In the genomic region with DNA sequence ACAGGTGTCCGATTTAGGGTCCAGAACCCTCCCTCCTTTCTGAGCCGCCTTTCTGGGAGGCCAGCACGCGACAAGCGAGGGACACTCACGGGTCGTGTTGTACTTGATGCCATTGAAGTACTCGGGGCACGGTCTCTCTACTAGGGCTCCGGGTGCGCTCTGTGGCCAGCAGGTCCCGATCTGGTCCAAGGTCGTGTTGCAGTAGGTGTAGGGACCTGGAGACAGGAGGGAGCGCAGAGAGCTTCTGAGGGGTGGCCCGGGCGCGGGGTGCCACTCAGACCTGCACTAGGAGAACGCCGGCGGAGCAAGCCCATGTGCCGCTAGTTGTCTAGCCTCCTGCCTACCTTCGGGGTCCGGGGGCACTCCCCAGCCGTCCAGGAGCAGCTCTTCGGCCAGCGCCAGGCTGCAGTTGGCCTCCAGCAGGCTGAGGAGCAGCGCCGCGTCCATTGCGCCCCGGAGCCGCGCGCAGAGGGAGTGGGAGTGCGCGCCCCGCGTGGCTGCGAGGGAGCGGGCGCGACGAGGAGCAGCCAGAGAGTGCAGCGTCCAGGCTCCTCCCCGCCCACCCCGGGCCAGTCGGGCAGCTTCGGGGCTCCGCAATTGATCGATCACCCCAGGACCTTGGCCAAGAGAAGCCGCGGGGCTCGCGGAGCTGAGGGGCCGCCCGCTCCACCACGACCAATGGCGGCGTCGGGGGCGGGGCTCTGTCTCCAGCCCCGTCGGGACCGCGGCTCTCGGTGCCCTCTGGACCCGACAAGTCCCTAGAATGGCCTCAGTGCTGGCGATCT, we compare ENCODE assay signal across 8 mouse cellular contexts. TPM values are rescaled to one million over a fixed set of nuclear protein-coding genes. Genes with fewer than 3 reads are reported as not detected.
DNase-seq lines count a peak whose midpoint lies in the region; ATAC-seq and TF ChIP-seq lines count a peak whose summit lies in the region.

No protein-coding gene starts in this region.

- ATAC-seq in forebrain, postnatal 0 days = peak; percentile 78
- ATAC-seq in kidney, embryonic 16.5 days (ENCODE audit: low FRiP score, low TSS enrichment) = peak; percentile 65; the same call in 1 of the 2 replicates
- ATAC-seq in megakaryocyte-erythroid progenitor cell, adult 5-6 weeks (replicated peaks; ENCODE audit: low FRiP score, low TSS enrichment, poor library complexity, severe bottlenecking) = no peak

- peak overlapping the region; percentile 44 for H3K9ac ChIP-seq in forebrain, postnatal 0 days
- H3K9ac ChIP-seq in kidney, embryonic 16.5 days (replicated peaks; ENCODE audit: low read length) = 0 out of 2 replicates have a peak overlapping the region, but pooled peaks have one; percentile 18

- DNase-seq in adrenal gland, postnatal 10 days = peak; percentile 43
- no peak for DNase-seq in adrenal gland, postnatal 4 days (ENCODE audit: low spot score in 2 of 2)
- DNase-seq in R1 (ENCODE audit: low read depth, low spot score) = peak; percentile 43
- DNase-seq in forebrain, postnatal 0 days = peak; percentile 46
- DNase-seq in midbrain, embryonic 10.5 days (ENCODE audit: low spot score) = peak; percentile 60
- no peak for DNase-seq in cerebellum, postnatal 36 days

- no peaks in the 10 kb centered on the region for H3K9me3 ChIP-seq in forebrain, postnatal 0 days (ENCODE audit: low read length)
- H3K9me3 ChIP-seq in kidney, embryonic 16.5 days (ENCODE audit: low read length) = no peaks in the 10 kb centered on the region
- H3K9me3 ChIP-seq in midbrain, embryonic 10.5 days (replicated peaks) = no peaks in the 10 kb centered on the region

- peak overlapping the region; percentile 56 for H3K4me3 ChIP-seq in forebrain, postnatal 0 days (ENCODE audit: low read depth, low read length)
- peak overlapping the region; percentile 55 for H3K4me3 ChIP-seq in kidney, embryonic 16.5 days (ENCODE audit: low read length)
- peak overlapping the region; percentile 67 for H3K4me3 ChIP-seq in midbrain, embryonic 10.5 days

- peak; percentile 38 for TF ChIP-seq CTCF in forebrain, postnatal 0 days (IDR thresholded peaks at IDR 0.05; ENCODE audit: low read depth)

- no peaks in the 10 kb centered on the region for H3K36me3 ChIP-seq in forebrain, postnatal 0 days (ENCODE audit: insufficient read depth)
- H3K36me3 ChIP-seq in kidney, embryonic 16.5 days (ENCODE audit: insufficient read depth, low read length) = no peaks in the 10 kb centered on the region
- no peaks in the 10 kb centered on the region for H3K36me3 ChIP-seq in midbrain, embryonic 10.5 days

- H3K27me3 ChIP-seq in forebrain, postnatal 0 days (ENCODE audit: insufficient read depth, low read length) = peaks cover 32% of the 10 kb centered on the region
- H3K27me3 ChIP-seq in kidney, embryonic 16.5 days (ENCODE audit: insufficient read depth, low read length) = peaks cover 64% of the 10 kb centered on the region
- peaks cover 75% of the 10 kb centered on the region for H3K27me3 ChIP-seq in midbrain, embryonic 10.5 days (ENCODE audit: low read depth, poor library complexity, severe bottlenecking)

- peaks cover 6% of the 10 kb centered on the region for H3K4me1 ChIP-seq in forebrain, postnatal 0 days (ENCODE audit: insufficient read depth)
- no peaks in the 10 kb centered on the region for H3K4me1 ChIP-seq in kidney, embryonic 16.5 days (ENCODE audit: insufficient read depth, low read length)
- peaks cover 26% of the 10 kb centered on the region for H3K4me1 ChIP-seq in midbrain, embryonic 10.5 days

- H3K4me2 ChIP-seq in forebrain, postnatal 0 days (ENCODE audit: low read depth) = peak overlapping the region; percentile 59
- peak overlapping the region; percentile 74 for H3K4me2 ChIP-seq in kidney, embryonic 16.5 days (replicated peaks; ENCODE audit: low read depth, low read length)

- H3K27ac ChIP-seq in forebrain, postnatal 0 days (ENCODE audit: low read depth, low read length) = no peak overlapping the region
- no peak overlapping the region for H3K27ac ChIP-seq in kidney, embryonic 16.5 days (ENCODE audit: low read length)
- peak overlapping the region; percentile 49; the same call in 1 of the 2 replicates for H3K27ac ChIP-seq in midbrain, embryonic 10.5 days (replicated peaks)

- under 1% methylated on average over 68 of the region's 68 CpGs for WGBS in forebrain, postnatal 0 days
- under 1% methylated on average over 66 of the region's 68 CpGs for WGBS in kidney, embryonic 16.5 days
- under 1% methylated on average over 68 of the region's 68 CpGs for WGBS in midbrain, embryonic 10.5 days

RNA-seq across cellular contexts. Expression of a gene that starts 15.3 kb away (rescaled TPM):
- 1 to 10 TPM in 1 of 2 experiments, under 1 TPM in 1; 0.33 to 2.0 TPM for total RNA-seq in adrenal gland, postnatal 10 days (2021)
- total RNA-seq in adrenal gland, postnatal 4 days (2021) = under 1 TPM in 1 of 2 experiments, not detected in 1; 0.25 TPM
- 1.1 and 1.3 TPM in 2 replicates for total RNA-seq in forebrain, postnatal 0 days (2014; rRNA removed)
- polyA plus RNA-seq in forebrain, postnatal 0 days (2015; fragmentation: Nextera tagmentation; extraction: Ambion mirVana) = 1.2 and 1.6 TPM in 2 replicates
- 0.11 and 0.12 TPM in 2 replicates for polyA plus RNA-seq in kidney, embryonic 16.5 days (2015; fragmentation: Nextera tagmentation; extraction: Ambion mirVana)
- 0.21 and 0.30 TPM in 2 replicates for polyA plus RNA-seq in midbrain, embryonic 10.5 days (2016; fragmentation: Nextera tagmentation; extraction: Ambion mirVana)
- not detected in 2 replicates for total RNA-seq in megakaryocyte-erythroid progenitor cell, adult 5-6 weeks (2014; fragmentation: Nextera tagmentation)
- total RNA-seq in megakaryocyte-erythroid progenitor cell, adult 5-6 weeks (2017) = not detected in 2 replicates

RNA-seq across cellular contexts. Expression of a gene that starts 57.3 kb away (rescaled TPM):
- 1 to 10 TPM; 6.3 to 7.2 TPM for total RNA-seq in adrenal gland, postnatal 10 days (2021)
- 1 to 10 TPM in 1 of 2 experiments, under 1 TPM in 1; 0.28 to 2.5 TPM for total RNA-seq in adrenal gland, postnatal 4 days (2021)
- total RNA-seq in forebrain, postnatal 0 days (2014; rRNA removed) = not detected in 2 replicates
- polyA plus RNA-seq in forebrain, postnatal 0 days (2015; fragmentation: Nextera tagmentation; extraction: Ambion mirVana) = 0.13 TPM in 1 of 2 replicates, not detected in the other
- polyA plus RNA-seq in kidney, embryonic 16.5 days (2015; fragmentation: Nextera tagmentation; extraction: Ambion mirVana) = 11.2 and 13.8 TPM in 2 replicates
- polyA plus RNA-seq in midbrain, embryonic 10.5 days (2016; fragmentation: Nextera tagmentation; extraction: Ambion mirVana) = 0.62 and 2.0 TPM in 2 replicates
- total RNA-seq in megakaryocyte-erythroid progenitor cell, adult 5-6 weeks (2014; fragmentation: Nextera tagmentation) = not detected in 2 replicates
- not detected in 2 replicates for total RNA-seq in megakaryocyte-erythroid progenitor cell, adult 5-6 weeks (2017)

Comparison
In these comparisons a context has a peak if more than half of its experiments do, and no peak if none do; other contexts are left out.
1. DNase-seq: peak in adrenal gland, postnatal 10 days (single experiment), R1 (single experiment), forebrain, postnatal 0 days (single experiment) and midbrain, embryonic 10.5 days (single experiment); none in adrenal gland, postnatal 4 days (0 of 2) and cerebellum, postnatal 36 days (0 of 2).
2. Peak in every context shown above with its lines, with median percentiles within 50 percentile points of each other: H3K4me3 ChIP-seq.